ENCODE assay signal across 9 mouse cellular contexts in genomic region chr13:37666207-37667003, GRCm38 (mm10).
DNase-seq lines count a peak whose midpoint lies in the region; ATAC-seq lines count a peak whose summit lies in the region.
"Had no signal": no experiment of that assay in that cellular context is flagged by ENCODE, and none has a peak within 500 bp of the region (broad histone marks: within the 10 kb centered on the region; RNA-seq: fewer than 3 reads in every experiment).

No protein-coding gene starts in this region.

- intact Hi-C loops in heart, postnatal 14 days (cut with DNase I): loop anchor here (5.0 kb wide), 1 partner anchor 119 kb away; no protein-coding TSS in a partner anchor

- no peak overlapping the region for H3K4me2 ChIP-seq in heart, embryonic 11.5 days
- H3K4me2 ChIP-seq in lung, embryonic 15.5 days: peak overlapping the region; percentile 23

- H3K4me1 ChIP-seq in heart, embryonic 11.5 days (ENCODE audit: control insufficient read depth, insufficient read depth, low read length): peaks cover 4% of the 10 kb centered on the region; the same call in 1 of the 2 replicates
- H3K4me1 ChIP-seq in lung, embryonic 15.5 days: peaks cover 16% of the 10 kb centered on the region; the same call in 1 of the 2 replicates

- H3K9ac ChIP-seq in heart, embryonic 11.5 days (ENCODE audit: low read depth, low read length): no peak overlapping the region
- no peak overlapping the region for H3K9ac ChIP-seq in lung, embryonic 15.5 days

- no peaks in the 10 kb centered on the region for H3K27me3 ChIP-seq in heart, embryonic 11.5 days (ENCODE audit: control insufficient read depth, insufficient read depth, low read length)
- H3K27me3 ChIP-seq in lung, embryonic 15.5 days: no peaks in the 10 kb centered on the region

- no peak for DNase-seq in heart, postnatal 14 days
- DNase-seq in MEL-GATA-1-ER (ENCODE audit: extremely low read depth, low read depth): peak; percentile 82
- DNase-seq in kidney, adult 9 months: peak; percentile 40
- DNase-seq in cerebellum, postnatal 36 days: no peak
- DNase-seq in right cerebral cortex, adult 2 months (ENCODE audit: low spot score in 2 of 2): no peak
- DNase-seq: cerebellum, adult 9-10 months had no signal

- H3K27ac ChIP-seq in heart, embryonic 11.5 days (ENCODE audit: low read depth, low read length): 0 out of 2 replicates have a peak overlapping the region, but pooled peaks have one; percentile 46
- H3K27ac ChIP-seq in lung, embryonic 15.5 days: peak overlapping the region; percentile 83

- no peaks in the 10 kb centered on the region for H3K36me3 ChIP-seq in heart, embryonic 11.5 days (ENCODE audit: control insufficient read depth, insufficient read depth, low read length)
- H3K36me3 ChIP-seq in lung, embryonic 15.5 days: no peaks in the 10 kb centered on the region

- ATAC-seq in heart, embryonic 11.5 days (replicated peaks; ENCODE audit: insufficient number of reproducible peaks, low FRiP score, low TSS enrichment): peak; percentile 55; the same call in 1 of the 2 replicates
- ATAC-seq in lung, embryonic 15.5 days (ENCODE audit: borderline replicate concordance, extremely low read depth, low FRiP score, low TSS enrichment): peak; percentile 53; the same call in 1 of the 2 replicates
- no peak for ATAC-seq in erythroid progenitor cell, adult 5-6 weeks (replicated peaks; ENCODE audit: low FRiP score, poor library complexity, severe bottlenecking)

- no peak overlapping the region for H3K4me3 ChIP-seq in heart, embryonic 11.5 days (ENCODE audit: low read depth, low read length)
- no peak overlapping the region for H3K4me3 ChIP-seq in lung, embryonic 15.5 days

- no peaks in the 10 kb centered on the region for H3K9me3 ChIP-seq in heart, embryonic 11.5 days (replicated peaks; ENCODE audit: control insufficient read depth, low read length)
- no peaks in the 10 kb centered on the region for H3K9me3 ChIP-seq in lung, embryonic 15.5 days

- WGBS in heart, embryonic 11.5 days (ENCODE audit: insufficient replicate concordance): 60% methylated on average over 22 of the region's 22 CpGs
- WGBS in lung, embryonic 15.5 days: 43% methylated on average over 22 of the region's 22 CpGs

Comparison
In these comparisons a context has a peak if more than half of its experiments do, and no peak if none do; other contexts are left out.
1. DNase-seq: peak in MEL-GATA-1-ER (single experiment) and kidney, adult 9 months (single experiment); none in heart, postnatal 14 days (0 of 2), cerebellum, postnatal 36 days (0 of 2) and right cerebral cortex, adult 2 months (0 of 2).